Mouse (Mus musculus): ENCODE results near the gene Olfr1392.
A peak's percentile ranks its signal among the peaks of the same experiment; 100 is the strongest.
"Not testable (repeated sequence)": the region's sequence is repeated elsewhere in the genome, so short reads cannot be mapped to it uniquely, and the experiment has no call there.

The Olfr1392 gene

DNA sequence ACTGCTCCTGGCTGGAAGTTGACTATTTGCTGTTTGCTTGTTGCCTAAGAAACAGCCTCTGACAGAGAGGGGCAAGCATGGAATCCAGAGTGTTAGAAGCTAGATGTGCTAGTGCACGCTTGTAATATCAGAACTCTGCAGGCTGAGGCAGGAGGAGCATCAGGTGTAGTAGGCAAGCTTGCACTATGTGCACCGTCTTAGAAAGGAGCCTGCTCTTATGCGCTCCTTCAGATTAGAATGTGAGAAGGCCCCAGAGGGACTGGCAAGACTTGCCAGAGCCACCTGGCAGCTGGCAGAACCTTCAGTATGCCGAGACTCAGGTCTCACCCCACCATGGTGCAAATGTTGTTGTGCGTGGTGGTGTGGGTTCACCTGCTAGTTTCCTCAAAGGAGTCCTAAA lies 33.0 kb upstream of the Olfr1392 start:
- no peak for DNase-seq (ENCODE audit: extremely low spot score)

DNA sequence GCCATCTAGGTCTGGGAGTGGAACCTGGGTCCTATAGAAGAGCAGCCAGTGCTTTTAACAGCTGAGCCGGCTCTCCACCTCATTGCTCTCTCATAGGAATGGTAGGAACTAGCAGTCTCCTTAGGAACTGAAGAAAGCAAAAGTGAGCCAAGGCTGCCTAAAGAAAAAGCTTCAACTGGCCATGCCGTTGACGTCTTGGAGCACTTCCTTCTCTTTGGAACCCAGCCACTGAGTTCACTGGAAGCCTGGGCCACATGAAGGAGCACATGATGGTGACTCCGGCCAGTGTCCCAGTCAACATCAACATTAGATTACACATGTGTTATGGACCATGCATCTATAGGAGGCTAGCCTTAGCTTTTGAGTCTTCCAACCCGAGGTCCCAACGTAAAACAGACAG lies 32.0 kb upstream of the Olfr1392 start:
- DNase-seq (ENCODE audit: extremely low spot score) = no peak

DNA sequence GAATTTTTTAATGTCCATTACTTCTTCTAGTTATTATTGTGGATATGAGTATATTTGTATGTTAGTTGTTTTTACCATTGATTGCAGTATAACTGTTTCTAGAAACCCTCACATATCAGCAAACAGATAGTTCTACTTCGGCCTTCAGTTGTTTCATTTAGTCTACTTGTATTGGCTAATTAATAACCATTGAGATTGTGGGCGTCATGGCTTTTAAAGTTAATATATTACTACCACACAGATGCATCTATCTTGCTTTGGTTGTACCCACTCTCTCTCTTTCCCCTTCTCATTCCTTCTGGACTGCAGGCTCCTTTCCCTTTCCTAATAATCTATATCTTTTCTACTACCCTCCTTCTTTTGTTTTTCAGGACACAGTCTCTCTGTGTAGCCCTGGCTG lies 25.8 kb upstream of the Olfr1392 start:
- DNase-seq (ENCODE audit: extremely low spot score) = no peak

- DNase-seq (ENCODE audit: extremely low spot score) = no peak
Measured at GRCm38 (mm10) chr11:49259829-49260228, 25.3 kb upstream of the Olfr1392 start.

GRCm38 (mm10) chr11:49260598-49261312 lies 24.3 kb upstream of the Olfr1392 start:
- no peak for DNase-seq (ENCODE audit: extremely low spot score)

GRCm38 (mm10) chr11:49261313-49261855 lies 23.7 kb upstream of the Olfr1392 start:
- no peak for DNase-seq (ENCODE audit: extremely low spot score)

DNA sequence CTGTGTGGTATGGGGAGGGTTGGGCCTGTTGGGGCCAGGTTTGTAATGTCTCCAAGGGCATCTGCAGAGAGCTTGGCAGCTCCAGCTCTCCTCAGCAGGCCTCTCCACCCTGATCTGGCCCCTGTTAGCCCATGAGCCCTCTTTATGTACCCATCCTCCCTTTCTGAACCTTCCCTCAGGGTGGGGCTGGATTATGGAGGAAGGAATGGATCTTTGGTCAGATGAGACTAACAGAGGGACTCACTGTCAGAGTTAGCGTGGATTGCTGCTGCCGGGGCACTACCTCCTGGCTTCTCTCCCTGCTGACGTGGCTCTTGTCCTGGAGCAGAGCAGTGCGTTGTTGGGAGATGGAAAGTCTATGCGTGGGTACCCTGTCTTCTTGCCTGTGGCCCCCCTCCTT lies 22.8 kb upstream of the Olfr1392 start:
- no peak for DNase-seq (ENCODE audit: extremely low spot score)

- no peak for DNase-seq (ENCODE audit: extremely low spot score)
Measured at GRCm38 (mm10) chr11:49263149-49263548, 21.9 kb upstream of the Olfr1392 start.

DNA sequence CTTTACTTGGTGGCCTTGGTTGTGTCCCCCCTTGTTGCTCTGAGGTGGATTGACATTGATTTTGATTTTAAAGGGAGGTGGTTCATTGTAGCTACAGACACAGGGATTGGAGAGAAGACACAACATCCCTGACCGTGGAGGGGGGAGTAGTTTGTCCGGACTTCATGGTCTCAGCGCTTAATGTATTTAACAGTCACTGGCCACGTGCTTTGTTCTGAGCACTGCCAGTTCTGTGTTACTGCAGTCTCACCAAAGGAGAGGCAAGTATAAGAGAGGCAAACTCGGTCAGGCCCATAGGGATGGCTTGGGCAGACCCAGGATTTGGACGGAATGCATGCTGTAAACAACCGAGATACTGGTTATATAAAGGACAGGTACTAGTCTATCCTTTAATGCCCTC lies 21.0 kb upstream of the Olfr1392 start:
- DNase-seq (ENCODE audit: extremely low spot score) = no peak

GRCm38 (mm10) chr11:49264622-49265021 lies 20.5 kb upstream of the Olfr1392 start:
- DNase-seq (ENCODE audit: extremely low spot score) = no peak

GRCm38 (mm10) chr11:49265101-49265500 lies 20.0 kb upstream of the Olfr1392 start:
- no peak for DNase-seq (ENCODE audit: extremely low spot score)

- DNase-seq (ENCODE audit: extremely low spot score) = no peak
Measured at GRCm38 (mm10) chr11:49266671-49267070, 18.4 kb upstream of the Olfr1392 start.

GRCm38 (mm10) chr11:49267316-49267715 lies 17.8 kb upstream of the Olfr1392 start:
- no peak for DNase-seq (ENCODE audit: extremely low spot score)

DNA sequence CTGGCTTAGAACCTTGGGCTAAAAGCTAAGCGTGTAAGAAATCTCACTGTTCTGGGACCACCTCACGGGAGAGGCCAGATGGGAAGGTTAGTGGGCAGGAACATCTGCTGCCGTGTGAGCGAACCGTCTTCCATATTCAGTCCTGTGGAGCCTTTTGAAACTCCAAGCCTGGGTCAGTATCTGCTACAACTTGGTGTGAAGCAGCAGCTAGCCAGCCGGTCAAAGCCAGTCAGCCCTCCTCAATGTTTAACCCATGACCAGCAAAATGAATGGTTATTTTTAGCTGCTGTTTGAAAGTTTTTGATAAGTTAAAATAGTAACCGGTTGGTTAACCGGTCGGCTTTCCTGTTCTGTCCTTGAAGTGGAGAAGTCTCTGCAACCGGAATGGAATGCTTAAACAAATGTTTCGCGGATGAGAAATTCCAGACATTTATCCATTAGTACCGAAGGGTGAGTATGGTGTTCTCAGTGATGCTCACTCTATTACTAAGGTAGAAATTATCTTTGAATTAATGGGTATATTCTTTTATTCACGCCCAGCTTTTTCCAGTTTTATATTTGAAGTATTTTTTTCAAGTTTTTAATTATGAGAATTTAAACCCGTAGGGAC lies 17.0 kb upstream of the Olfr1392 start:
- DNase-seq (ENCODE audit: extremely low spot score) = no peak

DNA sequence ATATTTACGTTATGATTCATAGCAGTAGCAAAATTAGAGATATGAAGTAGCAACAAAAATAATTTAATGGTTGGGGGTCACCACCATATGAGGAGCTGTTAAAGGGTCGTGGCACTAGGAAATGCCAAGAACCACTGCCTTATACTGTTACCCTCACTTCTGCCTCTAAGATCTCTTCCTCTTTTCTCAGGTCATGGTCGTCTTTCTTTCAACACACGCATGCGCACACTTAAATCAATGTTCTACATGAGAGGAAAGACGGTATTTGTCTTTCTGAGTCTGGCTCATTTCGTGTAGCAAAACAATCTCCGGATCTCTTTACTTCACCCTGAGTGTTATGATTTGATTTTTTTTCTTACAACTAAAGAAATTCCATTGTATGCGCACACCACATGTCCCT lies 15.3 kb upstream of the Olfr1392 start:
- no peak for DNase-seq (ENCODE audit: extremely low spot score)

GRCm38 (mm10) chr11:49270368-49270767 lies 14.7 kb upstream of the Olfr1392 start:
- no peak for DNase-seq (ENCODE audit: extremely low spot score)

DNA sequence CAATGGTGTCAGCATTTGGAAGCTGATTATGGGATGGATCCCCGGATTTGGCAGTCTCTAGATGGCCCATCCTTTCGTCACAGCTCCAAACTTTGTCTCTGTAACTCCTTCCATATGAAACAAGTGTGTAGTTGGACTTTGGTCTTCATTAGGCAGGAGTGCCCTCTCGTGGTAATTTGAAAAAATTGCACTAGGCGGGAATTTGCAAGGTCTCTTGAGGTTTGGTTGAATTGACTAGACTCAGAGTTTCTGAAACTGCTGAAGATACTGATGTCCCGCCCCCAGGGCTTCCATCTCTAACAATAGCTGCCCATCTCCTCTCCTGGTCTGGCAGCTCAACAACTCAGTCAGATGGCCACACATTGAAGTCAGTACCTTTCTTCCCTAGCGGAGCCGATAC lies 13.7 kb upstream of the Olfr1392 start:
- DNase-seq (ENCODE audit: extremely low spot score) = peak; percentile 61

DNA sequence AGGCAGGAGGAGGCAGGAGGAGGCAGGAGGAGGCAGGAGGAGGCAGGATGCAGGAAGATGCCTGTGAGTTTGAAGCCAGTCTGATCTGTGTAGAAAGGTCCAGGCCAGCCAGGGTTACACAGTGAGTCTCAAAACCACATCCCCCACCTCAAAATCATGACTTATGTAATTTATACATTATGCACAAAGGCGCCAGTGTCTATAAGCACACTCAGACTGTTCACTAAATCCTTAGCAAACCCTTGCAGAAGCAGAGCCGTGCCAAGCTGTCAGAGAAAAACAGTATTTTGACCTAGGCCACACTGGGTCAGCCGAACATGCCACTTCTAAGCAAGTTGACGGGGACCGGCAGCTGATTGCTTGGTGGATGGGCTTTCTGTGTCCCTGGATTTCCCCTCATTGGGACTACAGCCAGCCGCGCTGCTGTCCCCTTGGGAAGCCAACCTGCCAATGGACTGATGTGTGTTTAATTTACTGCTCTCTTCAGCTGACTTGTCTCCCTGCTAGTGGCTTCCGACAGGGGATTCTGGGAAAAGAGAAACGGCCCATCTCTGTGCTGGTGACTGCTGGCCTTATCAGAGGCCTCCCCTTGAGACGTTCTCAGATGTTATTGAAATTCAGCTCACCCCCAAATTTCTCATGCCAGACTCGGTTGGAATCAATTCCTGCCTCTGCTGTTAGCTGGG lies 11.1 kb upstream of the Olfr1392 start:
- DNase-seq (ENCODE audit: extremely low spot score) = no peak

- DNase-seq (ENCODE audit: extremely low spot score) = no peak
Measured at GRCm38 (mm10) chr11:49278222-49278621, 6.9 kb upstream of the Olfr1392 start, which contains the start of gene Olfr1393. Gene Olfr1393 (plus strand): TSS chr11:49278304.

GRCm38 (mm10) chr11:49287251-49287650 lies 2.2 kb downstream of the Olfr1392 start:
- no peak for DNase-seq (ENCODE audit: extremely low spot score)

DNA sequence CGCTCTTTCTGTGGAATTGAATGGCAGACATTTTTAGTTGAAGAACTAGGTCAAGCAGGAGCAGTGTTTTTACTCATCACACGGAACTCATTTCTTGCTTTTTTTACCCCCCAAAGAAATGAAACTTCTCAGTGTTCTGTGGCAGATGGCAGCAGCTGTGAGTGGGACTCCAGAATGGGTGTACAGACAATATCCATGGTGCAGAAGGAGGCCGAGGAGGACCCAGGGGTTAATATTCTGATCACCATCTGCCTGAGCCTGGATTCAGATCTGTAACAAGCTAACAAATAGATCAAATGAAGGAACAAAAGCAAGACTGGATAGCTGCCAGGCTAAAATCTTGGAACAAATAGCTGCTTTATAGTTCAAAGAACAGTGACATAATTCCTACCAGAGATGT lies 7.7 kb downstream of the Olfr1392 start:
- no peak for DNase-seq (ENCODE audit: extremely low spot score)

GRCm38 (mm10) chr11:49304441-49304840 lies 19.4 kb downstream of the Olfr1392 start, which contains the start of gene Olfr10:
Gene Olfr10 (plus strand): TSS chr11:49304741.
- no peak for DNase-seq (ENCODE audit: extremely low spot score)

DNA sequence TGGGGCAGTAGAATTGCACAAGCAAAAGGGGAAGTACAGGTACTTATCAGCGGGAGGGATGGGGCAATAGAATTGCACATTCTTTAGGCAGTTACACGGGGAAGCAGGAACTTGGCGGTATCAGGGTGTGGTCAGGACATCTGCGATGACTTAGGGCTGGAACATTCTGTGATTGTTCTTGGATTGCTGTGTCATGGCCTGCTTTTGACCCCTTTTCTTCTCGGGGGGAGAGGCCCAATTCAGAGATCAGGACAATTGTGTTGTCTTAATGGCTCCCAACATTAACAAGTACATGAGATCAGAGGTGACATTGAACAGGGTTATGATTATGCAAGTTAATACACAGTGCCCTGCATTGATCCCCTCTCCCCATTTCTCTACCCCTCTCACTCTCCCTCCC lies 23.5 kb downstream of the Olfr1392 start:
- not testable (repeated sequence) for DNase-seq (ENCODE audit: extremely low spot score)

All from embryo, embryonic 9.5 days (tissue).